Mouse (Mus musculus) MEL (cell line): ENCODE results near the gene Pim1. TPM values are rescaled to one million over a fixed set of nuclear protein-coding genes. Genes with fewer than 3 reads are reported as not detected.
A peak's percentile ranks its signal among the peaks of the same experiment; 100 is the strongest.

Experiments used
- DNase-seq: peaks from one replicate; pipeline ENCODE4 v3.0.0; 2011; ENCODE audit warnings: low read depth, low spot score
- H3K27ac ChIP-seq: 2 replicates; pipeline ENCODE4 v1.5.1; 2012; ENCODE audit warnings: low read depth, mild to moderate bottlenecking, control low read depth, low read length, moderate library complexity; ENCODE audit not compliant: control insufficient read depth
- H3K27me3 ChIP-seq, 2 experiments: fragments of 150-350 bp in 1 of 2; sonication (generic) in 1 of 2; 2 replicates each; pipeline ENCODE4 v1.6.1; 2012; ENCODE audit warnings: low read length in 2 of 2, mild to moderate bottlenecking in 2 of 2, improper control_type of control experiment in 1 of 2, moderate library complexity in 1 of 2; ENCODE audit not compliant: insufficient read depth in 2 of 2, control insufficient read depth in 1 of 2
- H3K36me3 ChIP-seq, 2 experiments: 2 replicates each; pipeline ENCODE4 v1.6.1; 2012 to 2014; ENCODE audit warnings: low read length in 2 of 2, improper control_type of control experiment in 1 of 2, inconsistent platforms in 1 of 2, mild to moderate bottlenecking in 1 of 2; ENCODE audit not compliant: insufficient read depth in 2 of 2, control insufficient read depth in 1 of 2
- H3K4me1 ChIP-seq, 2 experiments: fragments of 150-350 bp in 1 of 2; sonication (generic) in 1 of 2; 2 replicates each; pipeline ENCODE4 v1.6.1; 2012; ENCODE audit warnings: low read length in 2 of 2, improper control_type of control experiment in 1 of 2, mild to moderate bottlenecking in 1 of 2; ENCODE audit not compliant: insufficient read depth in 2 of 2, control insufficient read depth in 1 of 2
- H3K4me3 ChIP-seq, 2 experiments: fragments of 150-350 bp in 1 of 2; sonication (generic) in 1 of 2; 2 replicates each; pipeline ENCODE4 v1.5.1; 2012; ENCODE audit warnings: low read depth in 2 of 2, low read length in 2 of 2, mild to moderate bottlenecking in 2 of 2, moderate library complexity in 2 of 2, control low read depth in 1 of 2, improper control_type of control experiment in 1 of 2; ENCODE audit not compliant: control insufficient read depth in 1 of 2, insufficient read depth in 1 of 2
- H3K79me2 ChIP-seq: 2 replicates; pipeline ENCODE4 v1.6.1; 2012; ENCODE audit warnings: mild to moderate bottlenecking, low read length, moderate library complexity; ENCODE audit not compliant: control insufficient read depth, poor library complexity, insufficient read depth
- H3K9ac ChIP-seq: 2 replicates; pipeline ENCODE4 v1.6.1; 2012; ENCODE audit warnings: low read depth, mild to moderate bottlenecking, control low read depth, low read length, moderate library complexity; ENCODE audit not compliant: control insufficient read depth, poor library complexity, severe bottlenecking
- H3K9me3 ChIP-seq: fragments of 150-350 bp; sonication (generic); replicated peaks from 2 replicates; pipeline ENCODE4 v1.6.1; 2012; ENCODE audit warnings: mild to moderate bottlenecking, low read length, improper control_type of control experiment, moderate library complexity; ENCODE audit not compliant: insufficient read depth
- BHLHE40 ChIP-seq: IDR thresholded peaks from 2 replicates; pipeline ENCODE4 v1.6.1; 2012; ENCODE audit warnings: low read depth, mild to moderate bottlenecking, inconsistent platforms, low read length, improper control_type of control experiment, borderline replicate concordance
- CHD1 ChIP-seq: IDR thresholded peaks from 2 replicates; pipeline ENCODE4 v1.6.1; 2012; ENCODE audit warnings: low read depth, mild to moderate bottlenecking, inconsistent platforms, low read length, improper control_type of control experiment
- ELF1 ChIP-seq: IDR thresholded peaks from 2 replicates; pipeline ENCODE4 v1.6.1; 2014; ENCODE audit warnings: low read depth, mild to moderate bottlenecking, inconsistent platforms, low read length, improper control_type of control experiment, moderate library complexity
- EP300 ChIP-seq, 2 experiments: IDR thresholded peaks; 2 replicates each; pipeline ENCODE4 v1.6.1; 2011; ENCODE audit warnings: improper control_type of control experiment in 2 of 2, low read length in 2 of 2, low read depth in 1 of 2, mild to moderate bottlenecking in 1 of 2
- ETS1 ChIP-seq: IDR thresholded peaks from 2 replicates; pipeline ENCODE4 v1.6.1; 2012; ENCODE audit warnings: low read depth, mild to moderate bottlenecking, inconsistent platforms, low read length, improper control_type of control experiment, moderate library complexity
- GATA1 ChIP-seq: IDR thresholded peaks from 2 replicates; pipeline ENCODE4 v1.6.1; 2011; ENCODE audit warnings: low read depth, low read length, improper control_type of control experiment
- MEF2A ChIP-seq: IDR thresholded peaks from 2 replicates; pipeline ENCODE4 v1.6.1; 2014; ENCODE audit warnings: low read depth, mild to moderate bottlenecking, inconsistent platforms, low read length, improper control_type of control experiment; ENCODE audit not compliant: poor library complexity, insufficient replicate concordance, severe bottlenecking; ENCODE audit errors: extremely low read depth
- MXI1 ChIP-seq: IDR thresholded peaks from 2 replicates; pipeline ENCODE4 v1.6.1; 2011; ENCODE audit warnings: mild to moderate bottlenecking, low read depth, low read length, improper control_type of control experiment
- MYB ChIP-seq: IDR thresholded peaks from 2 replicates; pipeline ENCODE4 v1.6.1; 2011; ENCODE audit warnings: mild to moderate bottlenecking, low read depth, low read length, improper control_type of control experiment
- NRF1 ChIP-seq: IDR thresholded peaks from 2 replicates; pipeline ENCODE4 v1.6.1; 2014; ENCODE audit warnings: low read depth, mild to moderate bottlenecking, inconsistent platforms, low read length, improper control_type of control experiment, moderate library complexity; ENCODE audit not compliant: poor library complexity, insufficient read depth, severe bottlenecking
- POLR2AphosphoS5 ChIP-seq: IDR thresholded peaks from 2 replicates; pipeline ENCODE4 v1.6.1; 2012; ENCODE audit warnings: low read depth, borderline replicate concordance, mild to moderate bottlenecking, inconsistent platforms, low read length, moderate library complexity, mixed read lengths
- SIN3A ChIP-seq: IDR thresholded peaks from 2 replicates; pipeline ENCODE4 v1.6.1; 2012; ENCODE audit warnings: low read length, improper control_type of control experiment, inconsistent platforms
- TAL1 ChIP-seq: IDR thresholded peaks from 2 replicates; pipeline ENCODE4 v1.6.1; 2012; ENCODE audit warnings: mild to moderate bottlenecking, inconsistent platforms, low read length, moderate library complexity, mixed read lengths
- TCF12 ChIP-seq: IDR thresholded peaks from 2 replicates; pipeline ENCODE4 v1.6.1; 2014; ENCODE audit warnings: low read depth, mild to moderate bottlenecking, inconsistent platforms, low read length, improper control_type of control experiment, moderate library complexity
- USF2 ChIP-seq, 2 experiments: IDR thresholded peaks; 2 replicates each; pipeline ENCODE4 v1.6.1; 2011 to 2012; ENCODE audit warnings: improper control_type of control experiment in 2 of 2, low read length in 2 of 2, borderline replicate concordance in 1 of 2, inconsistent platforms in 1 of 2, low read depth in 1 of 2, mild to moderate bottlenecking in 1 of 2; ENCODE audit not compliant: insufficient read depth in 1 of 2
- ZC3H11A ChIP-seq: IDR thresholded peaks from 2 replicates; pipeline ENCODE4 v1.6.1; 2012; ENCODE audit warnings: low read depth, mild to moderate bottlenecking, inconsistent platforms, low read length, improper control_type of control experiment
- polyA plus RNA-seq, 2 experiments: library from polyadenylated mRNA; stranded (reverse) in 1 of 2; unstranded in 1 of 2; fragments of >175 nt in 1 of 2; fragments of >200 nt in 1 of 2; gene quantifications; 2 replicates each; pipeline versions ENCODE4 v1.2.1 to v1.2.4; 2012; ENCODE audit warnings: low replicate concordance in 2 of 2, low read depth in 1 of 2; ENCODE audit not compliant: insufficient read length in 2 of 2, insufficient read depth in 1 of 2, missing spikeins in 1 of 2
- total RNA-seq: library from RNA; depleted of rRNA; stranded (reverse); fragments of 300-350 nt; gene quantifications from 2 replicates; pipeline ENCODE4 v1.2.3, GENCODE M21; 2012

The Pim1 gene
- total and polyA plus RNA-seq, 3 experiments: 30.6 to 52.1 TPM; not detected in 1

- Histone ChIP-seq H3K4me3 (no peak overlapping the region), H3K9me3 (no peaks in the 10 kb centered on the region), H3K36me3 (peaks cover 0 to 3% of the 10 kb centered on the region in 2 experiments; a peak in 2 of 4 replicates), H3K9ac (no peak overlapping the region), H3K27ac (no peak overlapping the region), H3K27me3 (no peaks in the 10 kb centered on the region), H3K79me2 (no peaks in the 10 kb centered on the region), H3K4me1 (0 out of 4 replicates have a peak, but pooled peaks cover 0 to 3% of the 10 kb centered on the region in 2 experiments)
- TF ChIP-seq ELF1: no peak
- TF ChIP-seq MEF2A: no peak
- no peak for DNase-seq
Observed at GRCm38 (mm10) chr17:29540426-29540825, 49.9 kb downstream of the Pim1 start.

- no peaks in the 10 kb centered on the region for H3K9me3 ChIP-seq
Observed at GRCm38 (mm10) chr17:29541419-29541818, 50.9 kb downstream of the Pim1 start.

GRCm38 (mm10) chr17:29542831-29543690 is 52.5 kb downstream of the Pim1 start:
- no peak overlapping the region for H3K9ac ChIP-seq
- peaks cover 2 to 5% of the 10 kb centered on the region in 2 experiments; a peak in 2 of 4 replicates for H3K4me1 ChIP-seq
- H3K27ac ChIP-seq: no peak overlapping the region
- peaks cover 0 to 5% of the 10 kb centered on the region in 2 experiments; a peak in 2 of 4 replicates for H3K36me3 ChIP-seq
- H3K79me2 ChIP-seq: no peaks in the 10 kb centered on the region
- no peak overlapping the region for H3K4me3 ChIP-seq
- no peak for TF ChIP-seq CHD1
- H3K27me3 ChIP-seq: no peaks in the 10 kb centered on the region
- no peaks in the 10 kb centered on the region for H3K9me3 ChIP-seq
- no peak for DNase-seq

More at GRCm38 (mm10) chr17:29541419-29541818, 50.9 kb downstream of the Pim1 start:
- H3K4me1 ChIP-seq: 0 out of 4 replicates have a peak, but pooled peaks cover 0 to 3% of the 10 kb centered on the region in 2 experiments
- peaks cover 0 to 3% of the 10 kb centered on the region in 2 experiments; a peak in 2 of 4 replicates for H3K36me3 ChIP-seq
- H3K9ac ChIP-seq: peak overlapping the region; percentile 67
- TF ChIP-seq SIN3A: peak; percentile 85
- peak; percentile 55; the same call in 1 of the 2 replicates for TF ChIP-seq MYB
- TF ChIP-seq TCF12: 0 out of 2 replicates have a peak, but pooled peaks have one; percentile 27
- peak; percentile 63; the same call in 1 of the 2 replicates for TF ChIP-seq GATA1
- peak; percentile 100 for TF ChIP-seq ETS1
- peak; percentile 39; the same call in 1 of the 2 replicates for TF ChIP-seq MXI1
- no peak for TF ChIP-seq POLR2AphosphoS5
- peak; percentile 21; the same call in 1 of the 2 replicates for TF ChIP-seq ZC3H11A
- TF ChIP-seq NRF1: no peak
- no peak for TF ChIP-seq USF2 (IDR thresholded peaks at IDR 0.05; ENCODE audit: borderline replicate concordance in 1 of 2, insufficient read depth in 1 of 2, low read depth in 1 of 2, low read length in 2 of 2)
- TF ChIP-seq TAL1: peak; percentile 30
- TF ChIP-seq EP300 (IDR thresholded peaks at IDR 0.05; ENCODE audit: low read depth in 1 of 2, low read length in 2 of 2): peak in 1 of 2 experiments; percentile 58; a peak in 2 of 4 replicates
- peak; percentile 96 for TF ChIP-seq BHLHE40
- no peaks in the 10 kb centered on the region for H3K79me2 ChIP-seq
- H3K4me3 ChIP-seq: peak overlapping the region; percentile 48 to 55
- peak overlapping the region; percentile 82 for H3K27ac ChIP-seq
- H3K27me3 ChIP-seq: no peaks in the 10 kb centered on the region
- peak; percentile 82 for DNase-seq
